Mouse (Mus musculus): Measurements from ENCODE around the gene Phldb3.

Gene Phldb3

DNA sequence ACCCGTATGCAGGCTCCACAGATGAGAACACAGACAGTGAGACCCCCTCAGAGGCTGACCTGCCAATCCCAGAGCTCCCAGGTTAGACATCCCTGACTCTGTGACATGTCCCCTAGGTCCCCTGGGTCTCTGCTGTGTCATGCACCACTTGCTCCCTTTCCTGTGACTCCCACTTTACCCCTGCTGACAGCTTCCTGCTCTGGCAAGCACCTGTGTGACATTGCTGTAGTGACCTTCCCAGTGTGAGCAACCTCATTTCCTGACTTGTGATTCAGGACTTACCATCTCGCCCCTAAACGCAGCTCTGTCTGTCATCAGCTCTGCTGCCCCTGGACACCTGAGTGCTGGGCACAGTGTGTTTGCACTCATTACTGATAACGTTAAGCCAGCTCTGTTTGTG, 39.5 kb upstream of the Phldb3 start:
- TF ChIP-seq CTCF (conservative IDR thresholded peaks at IDR 0.05; ENCODE audit: low read length) (no peak), NANOG (IDR thresholded peaks at IDR 0.05; ENCODE audit: borderline replicate concordance, low read length) (no peak), POU5F1 (IDR thresholded peaks at IDR 0.05; ENCODE audit: borderline replicate concordance, low read length) (no peak)
- Histone ChIP-seq H3K36me3 (ENCODE audit: insufficient read depth, low read length) (peaks cover 85% of the 10 kb centered on the region), H3K27me3 (ENCODE audit: insufficient read depth, low read length) (no peaks in the 10 kb centered on the region), H3K4me1 (replicated peaks; ENCODE audit: low read depth, low read length) (peaks cover 59% of the 10 kb centered on the region), H3K9me3 (ENCODE audit: low read length) (peaks cover under 1% of the 10 kb centered on the region; the same call in 1 of the 2 replicates), H3K4me3 (replicated peaks; ENCODE audit: low read length) (no peak overlapping the region)

- Histone ChIP-seq H3K4me3 (replicated peaks; ENCODE audit: low read length) (no peak overlapping the region), H3K4me1 (replicated peaks; ENCODE audit: low read depth, low read length) (peaks cover 50% of the 10 kb centered on the region), H3K27me3 (ENCODE audit: insufficient read depth, low read length) (no peaks in the 10 kb centered on the region), H3K9me3 (ENCODE audit: low read length) (peaks cover 15% of the 10 kb centered on the region), H3K36me3 (ENCODE audit: insufficient read depth, low read length) (peaks cover 71% of the 10 kb centered on the region)
- TF ChIP-seq POU5F1 (IDR thresholded peaks at IDR 0.05; ENCODE audit: borderline replicate concordance, low read length) (no peak), CTCF (conservative IDR thresholded peaks at IDR 0.05; ENCODE audit: low read length) (peak; percentile 67)
These were observed 38.1 kb upstream of the Phldb3 start for GRCm38 (mm10) chr7:24572455-24572854.

DNA sequence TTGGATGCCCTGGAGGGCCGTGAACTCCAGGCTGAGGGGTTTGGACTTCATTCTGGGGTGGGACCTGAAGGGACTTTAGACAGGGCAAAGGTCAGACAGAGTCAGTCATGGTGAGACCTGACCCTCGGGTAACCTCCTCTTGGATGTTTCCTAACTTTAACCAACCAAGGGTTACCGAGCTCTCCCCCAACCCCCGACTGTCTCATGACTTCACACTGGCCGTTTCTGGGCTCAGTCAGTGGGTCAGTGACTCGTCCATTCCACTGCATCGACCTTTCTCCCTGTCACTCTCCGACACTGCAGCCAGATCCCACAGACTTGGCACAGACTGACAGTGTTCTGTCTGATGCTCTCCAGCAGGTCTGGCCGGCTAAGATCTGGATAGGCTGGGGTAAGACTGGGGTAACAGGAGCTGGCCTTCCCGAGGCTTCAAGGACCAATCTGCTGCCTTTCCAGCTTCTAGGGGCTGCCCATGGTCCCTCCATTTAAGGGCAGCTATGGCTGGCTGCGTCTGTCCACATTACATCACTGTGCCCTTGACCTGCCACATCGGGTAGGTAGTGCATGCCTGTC, 36.3 kb upstream of the Phldb3 start:
- peaks cover 53% of the 10 kb centered on the region for H3K36me3 ChIP-seq (ENCODE audit: insufficient read depth, low read length)
- H3K27me3 ChIP-seq (ENCODE audit: insufficient read depth, low read length) = no peaks in the 10 kb centered on the region
- H3K4me3 ChIP-seq (replicated peaks; ENCODE audit: low read length) = no peak overlapping the region
- peaks cover 21% of the 10 kb centered on the region for H3K9me3 ChIP-seq (ENCODE audit: low read length)
- TF ChIP-seq CTCF (conservative IDR thresholded peaks at IDR 0.05; ENCODE audit: low read length) (no peak), NANOG (IDR thresholded peaks at IDR 0.05; ENCODE audit: borderline replicate concordance, low read length) (no peak), POU5F1 (IDR thresholded peaks at IDR 0.05; ENCODE audit: borderline replicate concordance, low read length) (no peak)
- peaks cover 41% of the 10 kb centered on the region for H3K4me1 ChIP-seq (replicated peaks; ENCODE audit: low read depth, low read length)

DNA sequence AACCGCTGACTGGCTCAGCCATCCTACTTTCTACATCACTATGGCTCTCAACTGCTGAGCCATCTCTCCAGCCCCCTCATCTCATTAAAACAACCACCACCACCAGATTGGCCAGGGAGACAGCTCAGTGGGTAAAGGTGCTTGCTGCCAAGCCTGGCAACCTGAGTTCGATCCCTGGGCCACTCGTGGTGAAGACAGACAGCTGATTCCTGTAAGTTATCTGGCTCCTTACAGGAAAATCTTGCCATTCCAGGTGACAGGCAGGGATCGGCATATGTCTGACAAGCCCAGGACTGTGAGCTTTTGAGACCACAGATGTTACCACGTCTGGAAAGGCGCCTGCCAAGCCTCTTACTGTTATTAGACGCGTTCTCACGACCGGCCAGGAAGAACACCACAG, 32.8 kb upstream of the Phldb3 start:
- peaks cover 18% of the 10 kb centered on the region for H3K36me3 ChIP-seq (ENCODE audit: insufficient read depth, low read length)
- H3K27me3 ChIP-seq (ENCODE audit: insufficient read depth, low read length) = no peaks in the 10 kb centered on the region

GRCm38 (mm10) chr7:24584876-24585275, 25.7 kb upstream of the Phldb3 start:
- Histone ChIP-seq H3K4me3 (replicated peaks; ENCODE audit: low read length) (peak overlapping the region; percentile 80), H3K27me3 (ENCODE audit: insufficient read depth, low read length) (peaks cover 34% of the 10 kb centered on the region), H3K36me3 (ENCODE audit: insufficient read depth, low read length) (no peaks in the 10 kb centered on the region), H3K9me3 (ENCODE audit: low read length) (peaks cover 35% of the 10 kb centered on the region), H3K4me1 (replicated peaks; ENCODE audit: low read depth, low read length) (peaks cover 25% of the 10 kb centered on the region)
- TF ChIP-seq POU5F1 (IDR thresholded peaks at IDR 0.05; ENCODE audit: borderline replicate concordance, low read length) = no peak
- no peak for TF ChIP-seq NANOG (IDR thresholded peaks at IDR 0.05; ENCODE audit: borderline replicate concordance, low read length)
- no peak for TF ChIP-seq CTCF (conservative IDR thresholded peaks at IDR 0.05; ENCODE audit: low read length)

More for the DNA sequence above, 32.8 kb upstream of the Phldb3 start:
- TF ChIP-seq NANOG (IDR thresholded peaks at IDR 0.05; ENCODE audit: borderline replicate concordance, low read length) = no peak
- TF ChIP-seq CTCF (conservative IDR thresholded peaks at IDR 0.05; ENCODE audit: low read length) = no peak
- TF ChIP-seq POU5F1 (IDR thresholded peaks at IDR 0.05; ENCODE audit: borderline replicate concordance, low read length) = no peak
- Histone ChIP-seq H3K4me3 (replicated peaks; ENCODE audit: low read length) (no peak overlapping the region), H3K4me1 (replicated peaks; ENCODE audit: low read depth, low read length) (peaks cover 11% of the 10 kb centered on the region), H3K9me3 (ENCODE audit: low read length) (peaks cover 24% of the 10 kb centered on the region)

DNA sequence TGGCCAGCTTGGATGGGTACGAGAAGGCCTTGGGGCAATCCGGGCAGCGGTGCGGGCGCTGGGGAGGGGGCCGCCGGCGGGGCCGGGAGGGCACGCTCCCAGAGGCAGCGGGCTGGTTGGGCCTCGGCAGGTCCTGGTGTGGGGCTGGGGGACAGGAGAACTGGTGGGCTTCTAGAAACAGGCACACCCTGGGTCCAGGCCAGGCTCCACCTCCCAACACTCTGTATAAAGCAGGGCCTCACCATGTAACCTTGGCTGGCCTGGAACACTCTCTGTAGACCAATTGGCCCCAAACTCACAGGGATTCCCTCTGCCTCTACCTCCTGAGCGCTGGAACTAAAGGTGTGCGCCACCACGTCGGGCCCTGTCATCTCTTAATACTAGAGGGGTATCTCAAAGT, 24.6 kb upstream of the Phldb3 start:
- Histone ChIP-seq H3K4me3 (replicated peaks; ENCODE audit: low read length) (peak overlapping the region; percentile 80), H3K9me3 (ENCODE audit: low read length) (peaks cover 35% of the 10 kb centered on the region), H3K27me3 (ENCODE audit: insufficient read depth, low read length) (peaks cover 34% of the 10 kb centered on the region), H3K4me1 (replicated peaks; ENCODE audit: low read depth, low read length) (peaks cover 25% of the 10 kb centered on the region), H3K36me3 (ENCODE audit: insufficient read depth, low read length) (no peaks in the 10 kb centered on the region)
- TF ChIP-seq CTCF (conservative IDR thresholded peaks at IDR 0.05; ENCODE audit: low read length) = no peak
- no peak for TF ChIP-seq NANOG (IDR thresholded peaks at IDR 0.05; ENCODE audit: borderline replicate concordance, low read length)
- no peak for TF ChIP-seq POU5F1 (IDR thresholded peaks at IDR 0.05; ENCODE audit: borderline replicate concordance, low read length)

GRCm38 (mm10) chr7:24586828-24587227, 23.7 kb upstream of the Phldb3 start:
- H3K4me1 ChIP-seq (replicated peaks; ENCODE audit: low read depth, low read length) = peaks cover 25% of the 10 kb centered on the region
- peaks cover 32% of the 10 kb centered on the region for H3K9me3 ChIP-seq (ENCODE audit: low read length)
- H3K4me3 ChIP-seq (replicated peaks; ENCODE audit: low read length) = peak overlapping the region; percentile 80
- peaks cover 38% of the 10 kb centered on the region for H3K27me3 ChIP-seq (ENCODE audit: insufficient read depth, low read length)
- H3K36me3 ChIP-seq (ENCODE audit: insufficient read depth, low read length) = no peaks in the 10 kb centered on the region
- TF ChIP-seq CTCF (conservative IDR thresholded peaks at IDR 0.05; ENCODE audit: low read length) = no peak
- TF ChIP-seq NANOG (IDR thresholded peaks at IDR 0.05; ENCODE audit: borderline replicate concordance, low read length) = no peak
- TF ChIP-seq POU5F1 (IDR thresholded peaks at IDR 0.05; ENCODE audit: borderline replicate concordance, low read length) = no peak

GRCm38 (mm10) chr7:24587330-24588105, 23.0 kb upstream of the Phldb3 start, which contains the start of the genes Ethe1 and Zfp575:
Ethe1 (plus strand) TSS chr7:24587543.
Zfp575 (minus strand) TSS chr7:24587641.
- peaks cover 32% of the 10 kb centered on the region for H3K9me3 ChIP-seq (ENCODE audit: low read length)
- TF ChIP-seq NANOG (IDR thresholded peaks at IDR 0.05; ENCODE audit: borderline replicate concordance, low read length) (no peak), POU5F1 (IDR thresholded peaks at IDR 0.05; ENCODE audit: borderline replicate concordance, low read length) (no peak), CTCF (conservative IDR thresholded peaks at IDR 0.05; ENCODE audit: low read length) (no peak)
- peak within 1 kb of the TSS; percentile 80 for H3K4me3 ChIP-seq (replicated peaks; ENCODE audit: low read length)
- no peaks in the 10 kb centered on the region for H3K36me3 ChIP-seq (ENCODE audit: insufficient read depth, low read length)
- peaks cover 38% of the 10 kb centered on the region for H3K27me3 ChIP-seq (ENCODE audit: insufficient read depth, low read length)
- peaks cover 25% of the 10 kb centered on the region for H3K4me1 ChIP-seq (replicated peaks; ENCODE audit: low read depth, low read length)
